Mouse (Mus musculus) mature B cell (primary cell): ENCODE measurements around the gene Nop2.

Experiments used
- in situ Hi-C: fragments of 300-500 bp; cut with MboI; formaldehyde crosslinking; loops from 2 replicates; pipeline ENCODE4 v1.14.3; 2019

Nop2 gene

GRCm38 (mm10) chr6:125153682-125154081 is 22.0 kb downstream of the Nop2 start:
- in situ Hi-C loops = no loop called here

- in situ Hi-C loops = no loop called here
Observed at GRCm38 (mm10) chr6:125154550-125154949, 22.8 kb downstream of the Nop2 start.

GRCm38 (mm10) chr6:125155262-125155661 is 23.6 kb downstream of the Nop2 start:
- in situ Hi-C loops = no loop called here

GRCm38 (mm10) chr6:125156491-125156890 is 24.8 kb downstream of the Nop2 start:
- in situ Hi-C loops = no loop called here

GRCm38 (mm10) chr6:125156903-125157614 is 25.4 kb downstream of the Nop2 start:
- in situ Hi-C loops = no loop called here

- in situ Hi-C loops = no loop called here
Observed at GRCm38 (mm10) chr6:125158944-125159492, 27.3 kb downstream of the Nop2 start.

GRCm38 (mm10) chr6:125159773-125160557 is 28.3 kb downstream of the Nop2 start:
- in situ Hi-C loops = loop anchor here (5.0 kb wide), 1 partner anchor 112 kb away; no protein-coding TSS in a partner anchor

GRCm38 (mm10) chr6:125160558-125160853 is 28.8 kb downstream of the Nop2 start:
- in situ Hi-C loops = loop anchor here (5.0 kb wide), 1 partner anchor 112 kb away; no protein-coding TSS in a partner anchor

- in situ Hi-C loops = loop anchor here (5.0 kb wide), 1 partner anchor 111 kb away; no protein-coding TSS in a partner anchor
Observed at GRCm38 (mm10) chr6:125160854-125161760, 29.4 kb downstream of the Nop2 start.

- in situ Hi-C loops = loop anchor here (5.0 kb wide), 1 partner anchor 110 kb away; no protein-coding TSS in a partner anchor
Observed at GRCm38 (mm10) chr6:125161971-125162370, 30.3 kb downstream of the Nop2 start.

GRCm38 (mm10) chr6:125162615-125163305 is 31.1 kb downstream of the Nop2 start:
- in situ Hi-C loops = loop anchor here (5.0 kb wide), 1 partner anchor 110 kb away; no protein-coding TSS in a partner anchor

GRCm38 (mm10) chr6:125163801-125164657 is 32.3 kb downstream of the Nop2 start:
- in situ Hi-C loops = loop anchor here (5.0 kb wide), 1 partner anchor 108 kb away; no protein-coding TSS in a partner anchor

GRCm38 (mm10) chr6:125164672-125165327 is 33.1 kb downstream of the Nop2 start:
- in situ Hi-C loops = loop anchor here (5.0 kb wide), 1 partner anchor 108 kb away; no protein-coding TSS in a partner anchor

GRCm38 (mm10) chr6:125165328-125165891 is 33.7 kb downstream of the Nop2 start:
- in situ Hi-C loops = no loop called here

- in situ Hi-C loops = no loop called here
Observed at GRCm38 (mm10) chr6:125166051-125166751, 34.5 kb downstream of the Nop2 start, which contains the start of gene Gapdh. Gene Gapdh (minus strand): TSS chr6:125166467.

- in situ Hi-C loops = no loop called here
Observed at GRCm38 (mm10) chr6:125166861-125167650, 35.3 kb downstream of the Nop2 start.

- in situ Hi-C loops = no loop called here
Observed at GRCm38 (mm10) chr6:125168086-125168485, 36.4 kb downstream of the Nop2 start.
